Mouse (Mus musculus) hindbrain, postnatal 0 days (tissue): ENCODE results near the gene Syna. TPM values are rescaled to one million over a fixed set of nuclear protein-coding genes. Genes with fewer than 3 reads are reported as not detected.

ENCODE experiments used
- ATAC-seq: fragments of 200-750 bp; cut with Nextera tagmentation; 2 replicates; pipeline ENCODE4 v1.8.0; 2017; ENCODE audit warnings: mild to moderate bottlenecking, moderate TSS enrichment, moderate library complexity
- DNase-seq: peaks from one replicate; pipeline ENCODE4 v3.0.0-alpha.2; 2015; ENCODE audit warnings: low spot score
- H3K27ac ChIP-seq: fragments of 300-500 bp; sonication (generic); 2 replicates; pipeline ENCODE4 v1.5.1; 2014; ENCODE audit warnings: mild to moderate bottlenecking
- H3K27me3 ChIP-seq: fragments of 300-500 bp; sonication (generic); 2 replicates; pipeline ENCODE4 v1.6.1; 2014; ENCODE audit warnings: low read length, mixed read lengths; ENCODE audit not compliant: insufficient read depth
- H3K36me3 ChIP-seq: fragments of 300-500 bp; sonication (generic); 2 replicates; pipeline ENCODE4 v1.6.1; 2014; ENCODE audit warnings: low read length, mixed read lengths; ENCODE audit not compliant: insufficient read depth
- H3K4me1 ChIP-seq: fragments of 300-500 bp; sonication (generic); 2 replicates; pipeline ENCODE4 v1.6.1; 2014; ENCODE audit warnings: antibody characterized with exemption, low read length, mixed read lengths; ENCODE audit not compliant: insufficient read depth
- H3K4me2 ChIP-seq: fragments of 300-500 bp; sonication (generic); 2 replicates; pipeline ENCODE4 v1.6.1; 2014; ENCODE audit warnings: low read depth, mild to moderate bottlenecking, low read length, moderate library complexity, mixed read lengths
- H3K4me3 ChIP-seq: fragments of 300-500 bp; sonication (generic); 2 replicates; pipeline ENCODE4 v1.5.1; 2014; ENCODE audit warnings: low read length
- H3K9ac ChIP-seq: fragments of 300-500 bp; sonication (generic); replicated peaks from 2 replicates; pipeline ENCODE4 v1.6.1; 2014; ENCODE audit warnings: mild to moderate bottlenecking, low read length, moderate library complexity, mixed read lengths
- H3K9me3 ChIP-seq: fragments of 300-500 bp; sonication (generic); 2 replicates; pipeline ENCODE4 v1.6.1; 2016; ENCODE audit warnings: low read length, mixed read lengths
- CTCF ChIP-seq: IDR thresholded peaks from 2 replicates; pipeline ENCODE4 v1.5.1; 2016; ENCODE audit warnings: antibody characterized with exemption, control low read depth, low read depth
- WGBS: fragments of 180-500 bp; shearing (Covaris S2); extraction: QIAGEN DNeasy Blood & Tissue Kit; methylation state at CpG from one replicate; pipeline ENCODE4 v1.1.7; 2014; 5-methylcytosine and 5-hydroxymethylcytosine counted together
- polyA plus RNA-seq: library from polyadenylated mRNA; unstranded; fragments of >200 nt; fragmentation: Nextera tagmentation; extraction: Ambion mirVana; gene quantifications from 2 replicates; pipeline ENCODE4 v1.2.1, GENCODE M21; 2015
- total RNA-seq: library from RNA; depleted of rRNA; stranded (reverse); fragments of >200 nt; gene quantifications from 2 replicates; pipeline ENCODE4 v1.2.3, GENCODE M21; 2014

Gene Syna
- total and polyA plus RNA-seq, 2 experiments from 2014 or later: 0.81 TPM; not detected in 1

DNA sequence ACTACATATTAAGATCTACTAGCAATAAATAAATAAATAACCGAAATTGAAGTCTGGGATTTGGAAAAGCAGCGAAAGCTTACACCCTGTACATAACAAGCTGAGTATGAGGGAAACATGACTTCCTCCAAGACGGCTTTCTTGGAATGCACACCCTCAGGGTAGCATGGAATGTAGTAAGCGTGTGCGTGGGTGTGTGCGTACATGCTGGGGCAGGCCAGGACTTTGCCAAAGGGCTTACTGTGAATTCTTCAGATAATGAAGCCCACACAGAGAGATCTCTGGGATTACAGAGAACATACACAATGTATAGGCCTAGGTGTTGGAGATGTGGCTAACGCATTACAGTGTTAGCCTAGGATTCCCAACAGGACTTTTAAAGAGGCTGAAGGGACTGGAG is 17.6 kb upstream of the Syna start:
- no peak overlapping the region for H3K9ac ChIP-seq
- no peak for TF ChIP-seq CTCF
- ATAC-seq (no peak), DNase-seq (no peak)
- no peak overlapping the region for H3K27ac ChIP-seq
- no peaks in the 10 kb centered on the region for H3K9me3 ChIP-seq
- no peaks in the 10 kb centered on the region for H3K27me3 ChIP-seq
- no peak overlapping the region for H3K4me2 ChIP-seq
- no peaks in the 10 kb centered on the region for H3K36me3 ChIP-seq
- WGBS: 90% methylated on average over 7 of the region's 7 CpGs
- 0 out of 2 replicates have a peak, but pooled peaks cover 2% of the 10 kb centered on the region for H3K4me1 ChIP-seq
- H3K4me3 ChIP-seq: no peak overlapping the region

DNA sequence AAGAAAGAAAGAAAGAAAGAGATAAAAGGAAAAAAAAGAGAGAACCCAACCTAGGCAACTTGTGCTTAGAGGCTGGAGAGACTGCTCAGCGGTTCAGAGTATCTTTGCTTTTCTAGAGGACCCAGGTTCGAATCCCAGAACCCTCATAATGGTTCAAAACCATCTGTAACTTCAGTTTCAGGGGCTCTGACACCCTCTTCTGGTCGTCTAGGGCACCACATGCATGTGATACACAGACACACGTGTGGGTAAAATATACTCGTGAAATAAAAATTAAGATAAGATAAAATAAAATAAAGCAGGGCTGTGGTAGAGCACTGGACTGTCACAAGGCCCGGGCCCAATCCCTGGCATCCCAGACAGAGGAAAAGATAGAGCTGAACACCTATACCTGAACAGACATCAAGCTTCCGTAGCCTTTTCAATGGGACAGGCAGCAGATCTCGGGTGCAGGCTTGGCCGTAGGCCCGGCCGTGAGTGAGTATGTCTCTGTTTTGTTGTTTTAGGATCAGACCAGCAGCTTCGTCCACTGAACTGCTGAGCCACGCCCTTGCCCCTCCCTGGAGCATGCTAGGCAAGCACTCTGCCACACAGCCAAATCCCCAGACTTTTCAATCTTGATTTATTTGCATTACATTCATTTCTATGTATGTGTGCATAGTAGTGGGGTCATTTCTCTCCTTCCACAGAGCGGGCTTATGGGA is 16.7 kb upstream of the Syna start:
- Histone ChIP-seq H3K9ac (no peak overlapping the region), H3K4me2 (no peak overlapping the region), H3K27ac (no peak overlapping the region), H3K9me3 (no peaks in the 10 kb centered on the region), H3K36me3 (no peaks in the 10 kb centered on the region), H3K4me3 (no peak overlapping the region), H3K4me1 (0 out of 2 replicates have a peak, but pooled peaks cover 7% of the 10 kb centered on the region), H3K27me3 (no peaks in the 10 kb centered on the region)
- ATAC-seq (no peak), DNase-seq (no peak)
- 78% methylated on average over 14 of the region's 14 CpGs for WGBS
- no peak for TF ChIP-seq CTCF

DNA sequence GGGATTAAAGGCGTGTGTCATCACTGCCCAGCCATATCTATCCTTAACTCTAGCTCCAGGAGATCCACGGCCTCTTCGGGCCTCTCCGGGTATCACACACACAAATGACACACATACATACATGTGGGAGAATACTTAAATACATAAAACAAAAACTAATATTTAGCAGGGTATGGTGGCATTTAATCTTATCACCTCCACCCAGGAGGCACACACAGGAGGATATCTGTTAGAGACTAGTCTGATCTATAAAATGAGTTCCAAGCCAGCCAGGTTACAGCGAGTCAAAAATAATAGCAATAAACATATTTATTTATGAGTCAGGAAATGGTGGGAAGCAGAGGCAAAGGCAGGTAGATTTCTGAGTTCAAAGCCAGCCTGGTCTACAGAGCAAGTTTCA is 15.9 kb upstream of the Syna start:
- WGBS: 97% methylated on average over 5 of the region's 5 CpGs
- no peak for TF ChIP-seq CTCF

DNA sequence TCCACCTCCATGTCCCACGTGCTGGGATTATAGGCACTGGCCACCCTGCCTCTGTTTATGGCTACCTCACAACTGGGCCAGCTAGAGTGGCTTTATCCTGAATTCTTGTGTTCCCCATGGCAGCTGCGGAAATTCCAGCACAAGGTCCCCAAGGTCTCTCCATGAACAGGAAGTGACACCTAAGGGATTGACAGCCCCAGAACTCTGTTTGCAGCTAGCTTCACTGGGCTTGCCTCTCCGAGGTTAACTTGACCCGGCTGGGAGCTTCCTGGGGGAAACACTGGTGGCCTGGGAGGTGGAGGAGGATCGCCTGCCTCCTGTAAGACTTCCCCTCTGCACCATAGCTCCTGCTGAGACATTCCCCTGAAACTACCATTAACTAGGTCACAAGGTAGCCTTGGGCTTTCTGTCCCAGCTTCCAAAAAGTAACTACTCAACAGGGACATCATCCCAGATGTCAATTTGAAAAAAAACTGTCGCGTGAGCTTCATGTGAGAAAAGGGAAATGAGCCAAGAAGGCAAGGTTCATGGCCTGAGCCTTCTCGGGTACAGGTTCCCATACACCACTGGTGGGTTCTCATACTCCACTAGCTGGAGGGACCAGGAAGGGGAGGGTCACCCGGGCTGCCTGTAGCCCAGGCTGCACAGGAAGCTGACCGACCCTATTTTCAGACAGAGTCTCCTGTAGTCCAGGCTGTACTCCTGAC is 12.7 kb upstream of the Syna start:
- Histone ChIP-seq H3K4me3 (peak overlapping the region; percentile 43), H3K9ac (peak overlapping the region; percentile 51; the same call in 1 of the 2 replicates), H3K36me3 (no peaks in the 10 kb centered on the region), H3K27ac (peak overlapping the region; percentile 17; the same call in 1 of the 2 replicates), H3K4me2 (peak overlapping the region; percentile 79), H3K9me3 (no peaks in the 10 kb centered on the region), H3K27me3 (no peaks in the 10 kb centered on the region), H3K4me1 (0 out of 2 replicates have a peak, but pooled peaks cover 7% of the 10 kb centered on the region)
- 40% methylated on average over 10 of the region's 10 CpGs for WGBS
- DNase-seq (no peak), ATAC-seq (0 out of 2 replicates have a peak, but pooled peaks have one; percentile 18)
- no peak for TF ChIP-seq CTCF

More for the DNA sequence above, 15.9 kb upstream of the Syna start:
- H3K4me1 ChIP-seq: 0 out of 2 replicates have a peak, but pooled peaks cover 7% of the 10 kb centered on the region
- no peak for DNase-seq
- H3K9ac ChIP-seq: no peak overlapping the region
- H3K4me2 ChIP-seq: no peak overlapping the region
- no peak overlapping the region for H3K4me3 ChIP-seq
- H3K9me3 ChIP-seq: no peaks in the 10 kb centered on the region
- H3K36me3 ChIP-seq: no peaks in the 10 kb centered on the region
- ATAC-seq: no peak
- no peaks in the 10 kb centered on the region for H3K27me3 ChIP-seq
- H3K27ac ChIP-seq: no peak overlapping the region

DNA sequence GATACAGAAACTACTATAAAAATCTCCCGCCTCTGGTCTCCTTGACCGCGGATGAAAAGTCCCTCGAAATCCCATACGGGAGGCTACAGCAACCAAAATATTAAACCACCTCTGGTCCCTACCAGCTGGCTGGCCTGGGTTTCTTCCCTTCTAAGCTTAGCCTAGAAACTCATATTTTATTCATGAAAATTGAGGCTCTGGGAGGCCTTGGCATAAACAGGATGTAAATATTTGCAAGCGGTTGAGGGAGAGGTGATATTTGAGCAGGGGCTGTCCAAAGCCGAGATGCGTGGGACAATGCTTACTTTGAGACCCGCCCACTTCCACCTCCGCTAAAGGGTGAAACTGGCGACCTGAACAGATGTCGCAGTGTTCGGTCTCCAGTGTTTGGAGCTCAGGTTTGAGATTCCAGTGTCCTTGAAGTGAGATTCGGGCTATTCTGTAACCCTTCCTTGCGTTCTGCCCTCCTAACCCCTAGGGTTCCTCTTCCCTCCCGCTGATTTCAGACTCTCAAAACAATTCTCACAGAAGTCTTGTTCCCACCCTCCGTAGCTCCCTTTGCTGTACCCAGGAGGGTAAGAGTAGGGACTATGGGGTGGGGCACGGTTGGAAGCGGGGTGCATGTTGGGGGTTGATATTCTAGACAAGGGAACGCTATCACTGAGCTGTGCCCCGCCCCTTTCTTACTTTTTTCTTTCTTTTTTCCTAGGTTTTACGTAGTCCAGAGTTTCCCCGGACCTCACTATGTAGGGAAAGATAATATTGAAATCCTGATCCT is 11.9 kb upstream of the Syna start:
- H3K4me3 ChIP-seq: peak overlapping the region; percentile 43
- H3K36me3 ChIP-seq: no peaks in the 10 kb centered on the region
- no peak for TF ChIP-seq CTCF
- H3K27ac ChIP-seq: peak overlapping the region; percentile 45; the same call in 1 of the 2 replicates
- H3K4me1 ChIP-seq: 0 out of 2 replicates have a peak, but pooled peaks cover 7% of the 10 kb centered on the region
- H3K4me2 ChIP-seq: peak overlapping the region; percentile 79
- no peaks in the 10 kb centered on the region for H3K9me3 ChIP-seq
- DNase-seq (peak; percentile 90), ATAC-seq (peak; percentile 84; the same call in 1 of the 2 replicates)
- H3K27me3 ChIP-seq: no peaks in the 10 kb centered on the region
- 2% methylated on average over 23 of the region's 23 CpGs for WGBS
- H3K9ac ChIP-seq: peak overlapping the region; percentile 51

DNA sequence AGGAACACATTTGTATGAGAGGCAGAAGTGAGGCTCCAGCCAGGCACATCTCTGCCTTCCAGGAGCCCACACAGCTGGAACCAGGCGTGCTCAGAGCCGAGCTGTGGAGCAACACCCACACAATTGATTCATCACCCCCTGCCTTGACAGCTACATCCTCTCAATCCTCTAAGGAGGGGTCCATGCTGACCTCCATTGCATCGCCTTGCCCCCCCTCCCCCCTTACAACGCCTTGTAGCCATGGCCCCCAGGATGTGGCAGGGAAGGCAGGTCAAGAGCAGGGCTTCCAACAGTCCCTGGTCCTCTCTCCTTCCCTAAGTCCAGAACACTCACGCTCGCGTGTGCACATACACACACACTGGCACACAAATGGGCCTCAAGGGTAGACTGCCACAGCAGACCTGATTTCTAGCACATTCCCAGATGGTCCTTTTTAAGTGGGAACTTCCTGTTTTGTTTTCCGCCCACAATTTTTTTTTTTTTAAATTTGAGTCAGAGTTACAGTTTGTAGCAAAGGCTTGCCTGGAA is 9.1 kb upstream of the Syna start:
- ATAC-seq (no peak), DNase-seq (no peak)
- Histone ChIP-seq H3K4me1 (0 out of 2 replicates have a peak, but pooled peaks cover 7% of the 10 kb centered on the region), H3K36me3 (no peaks in the 10 kb centered on the region), H3K4me3 (no peak overlapping the region), H3K9ac (no peak overlapping the region), H3K9me3 (no peaks in the 10 kb centered on the region), H3K4me2 (no peak overlapping the region), H3K27me3 (no peaks in the 10 kb centered on the region), H3K27ac (no peak overlapping the region)
- WGBS: 55% methylated on average over 8 of the region's 8 CpGs
- no peak for TF ChIP-seq CTCF
